Mouse (Mus musculus) urinary bladder, postnatal 4 days (tissue): ENCODE data around the gene Akr1b8.
"Not testable (repeated sequence)": the region's sequence is repeated elsewhere in the genome, so short reads cannot be mapped to it uniquely, and the experiment has no call there.

ENCODE experiments used
- DNase-seq, 2 experiments: peaks; one replicate each; pipeline ENCODE4 v3.0.0; 2021 to 2022; ENCODE audit warnings: low spot score in 2 of 2

Gene Akr1b8

DNA sequence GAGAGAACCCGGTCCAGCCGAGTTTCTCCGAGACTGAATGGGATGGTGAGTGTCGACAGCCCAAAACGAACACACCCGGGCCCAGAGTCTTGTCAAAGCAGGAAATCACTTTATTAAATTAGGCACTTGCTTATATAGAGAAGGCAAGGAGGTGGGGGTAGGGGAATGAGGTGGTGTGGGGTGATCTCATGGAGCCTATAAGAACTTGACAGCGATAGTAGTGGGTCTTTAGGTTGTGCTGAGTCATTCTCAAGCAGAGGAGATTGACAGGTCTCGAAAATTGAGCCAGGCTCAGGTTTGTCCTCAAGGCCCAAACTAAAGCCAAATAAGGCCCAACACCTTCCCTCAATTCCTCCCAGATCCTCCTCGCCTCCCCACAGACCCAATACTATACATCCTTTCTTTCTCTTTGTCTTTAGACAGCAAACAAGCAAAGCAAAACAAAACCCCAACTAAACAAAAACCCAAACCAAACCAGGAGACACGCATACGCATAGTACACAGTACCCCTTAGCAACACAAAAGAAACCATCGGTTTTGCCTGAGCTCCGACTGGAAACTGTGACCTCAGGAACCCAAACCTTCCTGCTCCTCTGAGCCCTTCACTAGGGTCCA is 45.8 kb downstream of the Akr1b8 start:
- no peak for DNase-seq

DNA sequence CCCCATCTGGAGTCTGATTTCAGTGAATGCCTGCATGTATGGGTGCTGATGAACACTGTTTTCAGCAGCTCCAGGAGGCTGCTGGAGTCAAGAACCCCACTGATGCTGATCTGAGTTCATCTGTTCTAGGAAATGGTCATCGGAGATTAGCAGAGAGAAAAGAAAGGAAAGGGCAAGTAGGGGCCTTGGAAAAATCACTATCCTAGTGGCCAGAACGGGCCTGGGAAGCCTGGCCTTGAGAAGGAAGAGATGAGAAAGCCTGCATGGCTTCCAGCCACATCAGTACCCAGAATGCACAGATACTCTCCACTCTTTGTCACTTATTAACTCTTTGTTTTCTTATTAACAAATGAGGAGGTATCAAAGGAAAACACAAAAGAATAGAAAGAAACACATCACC is 46.8 kb downstream of the Akr1b8 start:
- DNase-seq: no peak

DNA sequence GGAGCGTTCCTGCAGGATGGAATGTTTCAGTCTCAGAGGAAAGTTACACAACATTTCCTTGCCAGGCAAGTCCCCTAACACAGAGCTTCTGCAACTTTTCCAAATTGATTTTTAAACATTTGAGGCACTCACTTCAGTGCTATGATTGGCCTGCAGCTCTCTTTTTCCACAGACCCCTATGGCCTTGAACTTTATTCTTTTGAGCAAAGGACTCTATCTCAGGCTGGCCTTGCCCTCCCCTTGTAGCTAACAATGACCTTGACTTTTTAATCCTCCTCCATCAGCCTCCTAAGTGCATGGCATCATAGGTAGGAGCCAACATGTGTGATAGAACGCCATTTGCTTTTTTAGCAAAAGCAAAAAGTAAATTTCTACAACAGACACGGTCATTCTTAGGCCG is 52.8 kb downstream of the Akr1b8 start:
- DNase-seq: no peak

DNA sequence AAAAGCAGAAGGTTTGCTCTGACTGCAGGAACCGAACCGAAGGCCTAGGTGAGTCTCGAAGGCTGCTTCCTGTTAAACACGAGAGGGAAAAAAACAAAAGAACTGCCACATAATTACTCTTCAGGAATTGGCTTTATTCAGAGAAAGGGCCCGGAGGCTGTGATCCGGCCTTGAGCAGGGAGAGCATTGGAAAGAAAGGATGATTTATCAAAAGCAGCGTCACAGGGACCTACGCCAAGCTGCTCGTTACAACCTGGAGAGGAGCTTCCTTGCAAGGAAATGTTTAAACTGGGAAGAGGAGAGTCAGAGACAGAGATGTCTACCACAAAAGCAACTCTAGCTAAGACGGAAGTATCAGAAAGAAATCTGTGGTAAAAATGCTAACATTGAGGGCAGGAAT is 53.5 kb downstream of the Akr1b8 start:
- DNase-seq: no peak

DNA sequence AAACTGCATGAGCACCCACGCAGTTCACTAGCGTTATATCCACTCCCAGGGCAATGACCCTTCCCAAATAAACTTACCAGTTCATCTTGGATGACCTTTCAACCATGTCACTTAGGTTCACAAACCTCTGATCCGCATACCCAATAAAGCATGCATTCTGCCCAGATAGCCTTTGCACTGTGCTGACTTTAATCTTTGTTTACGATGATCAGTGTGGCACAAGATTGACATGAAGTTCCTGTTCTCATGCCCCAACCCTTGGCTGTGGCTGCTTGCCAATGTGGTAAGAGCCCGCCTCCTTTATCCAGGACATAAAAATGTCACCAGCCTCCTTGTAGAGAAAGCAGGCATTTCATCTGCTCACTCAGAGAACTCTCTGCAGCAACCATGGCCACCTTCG is 58.1 kb downstream of the Akr1b8 start, which contains the start of gene Akr1b7:
Gene Akr1b7, plus strand, starts transcription at position 312 of the 400 bp plus-strand sequence.
- DNase-seq: no peak

DNA sequence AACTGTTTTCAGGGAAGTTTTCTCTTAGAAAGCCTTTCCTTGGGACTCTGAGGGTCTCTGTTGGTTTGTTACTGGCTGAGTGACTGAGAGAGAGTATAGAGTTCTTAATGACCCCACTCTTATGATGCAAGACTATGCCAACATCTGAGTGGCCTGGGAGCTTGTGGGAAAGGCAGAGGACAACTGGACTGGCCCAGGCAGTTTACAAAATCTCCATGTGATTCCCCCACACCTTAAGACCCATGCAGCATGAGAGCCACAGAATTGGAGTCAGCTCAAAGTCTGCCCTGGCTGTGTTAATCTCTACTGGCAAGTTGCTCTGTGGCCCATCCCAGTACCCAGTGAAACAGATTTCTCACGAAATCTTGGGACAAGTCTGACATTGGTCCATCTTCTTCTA is 58.8 kb downstream of the Akr1b8 start:
- DNase-seq: no peak

DNA sequence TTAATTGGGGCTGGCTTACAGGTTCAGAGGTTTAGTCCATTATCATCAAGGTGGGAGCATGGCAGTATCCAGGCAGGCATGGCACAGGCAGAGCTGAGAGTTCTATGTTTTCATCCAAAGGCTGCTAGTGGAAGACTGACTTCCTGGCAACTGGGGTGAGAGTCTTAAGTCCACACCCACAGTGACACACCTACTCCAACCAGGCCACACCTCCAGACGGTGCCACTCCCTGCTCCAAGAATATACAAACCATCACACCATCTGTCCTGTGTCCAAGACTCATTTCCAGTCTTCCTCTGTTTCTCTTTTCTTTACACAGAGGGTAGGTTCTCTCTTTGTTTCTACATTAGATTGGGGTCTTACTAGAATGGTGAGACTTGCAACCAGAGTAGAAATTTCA is 59.5 kb downstream of the Akr1b8 start:
- DNase-seq: not testable (repeated sequence)

DNA sequence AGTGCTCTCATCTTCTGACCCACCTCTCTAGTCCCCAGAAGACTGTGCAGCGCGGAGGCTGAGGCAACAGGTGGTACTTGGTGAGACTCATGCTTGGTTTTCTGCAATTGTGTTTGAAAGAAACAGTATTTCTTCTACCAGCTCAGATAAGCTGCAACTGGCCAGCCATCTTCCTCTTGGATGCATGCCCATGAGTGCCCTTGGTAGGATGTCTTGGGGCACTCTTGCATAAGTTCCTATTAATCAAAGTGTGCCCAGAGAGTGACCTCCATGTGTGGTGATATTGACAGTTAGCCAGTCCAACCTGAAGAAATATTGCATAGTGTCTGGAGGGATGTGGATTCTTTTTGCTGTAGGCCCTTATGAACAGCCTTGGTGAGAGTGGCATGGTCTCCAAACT is 62.6 kb downstream of the Akr1b8 start:
- DNase-seq: no peak
